Mouse (Mus musculus) megakaryocyte progenitor cell, adult 5-6 weeks (primary cell): ENCODE results near the gene Ptprb. TPM values are rescaled to one million over a fixed set of nuclear protein-coding genes. Genes with fewer than 3 reads are reported as not detected.

Experiments used
- ATAC-seq: replicated peaks from 2 replicates; pipeline ENCODE4 v1.8.0; 2016; ENCODE audit warnings: mild to moderate bottlenecking, moderate TSS enrichment, inconsistent platforms; ENCODE audit not compliant: poor library complexity
- total RNA-seq, 2 experiments: library from RNA; stranded (forward) in 1 of 2; stranded (reverse) in 1 of 2; fragments of 157-497, 149-512 nt in 1 of 2; fragments of 200-1000 nt in 1 of 2; gene quantifications; 2 replicates each; pipeline versions ENCODE4 v1.2.3 to v1.2.4; 2015 to 2017

Gene Ptprb
- total RNA-seq, 2 experiments from 2014 or later, result not detected

DNA sequence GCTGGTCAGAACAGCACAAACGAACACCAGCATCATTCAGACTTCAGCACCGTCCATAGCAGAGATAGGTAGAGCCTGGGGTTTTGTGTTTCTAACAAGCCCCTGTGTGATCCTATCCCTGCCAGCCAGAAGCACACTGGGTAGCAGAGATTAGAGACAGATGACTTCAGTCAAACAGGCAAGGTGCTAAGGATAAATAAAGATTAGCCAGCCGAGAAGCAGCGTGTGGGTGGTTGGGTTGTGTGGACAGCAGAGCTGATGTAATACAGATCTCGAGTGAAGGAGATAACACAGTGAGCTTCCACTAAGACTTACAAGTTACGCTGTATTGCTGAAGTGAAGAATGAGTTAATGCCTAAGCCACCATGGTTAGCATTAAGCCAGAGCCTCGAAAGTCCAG is 89.4 kb downstream of the Ptprb start:
- no peak for ATAC-seq

GRCm38 (mm10) chr10:116370991-116371725 is 95.8 kb downstream of the Ptprb start:
- ATAC-seq, result no peak

GRCm38 (mm10) chr10:116374111-116374510 is 98.8 kb downstream of the Ptprb start:
- ATAC-seq, result no peak

DNA sequence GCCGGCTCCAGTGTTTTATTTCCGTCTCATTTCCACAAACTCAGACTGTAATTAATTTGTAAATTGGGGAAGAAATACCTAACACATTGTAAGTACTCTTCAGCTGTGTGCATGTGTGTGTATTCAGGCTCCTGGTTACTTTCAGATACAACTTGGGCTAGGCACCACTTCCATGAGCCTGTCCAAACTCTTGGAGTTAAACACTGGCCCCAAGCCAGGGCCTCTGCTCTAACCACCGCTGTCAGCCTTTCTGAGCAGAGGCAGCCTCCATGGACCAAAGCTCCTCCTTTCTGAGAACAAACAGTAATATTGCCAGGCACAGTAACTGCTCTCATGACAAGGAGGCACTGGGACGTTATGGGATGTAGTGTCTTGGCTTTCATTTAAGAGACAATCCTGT is 101.5 kb downstream of the Ptprb start:
- ATAC-seq, result no peak

- no peak for ATAC-seq
Observed at GRCm38 (mm10) chr10:116382826-116383685, 107.7 kb downstream of the Ptprb start.

GRCm38 (mm10) chr10:116384401-116384800 is 109.1 kb downstream of the Ptprb start:
- ATAC-seq, result no peak

- ATAC-seq, result no peak
Observed at GRCm38 (mm10) chr10:116386391-116386885, 111.1 kb downstream of the Ptprb start.

DNA sequence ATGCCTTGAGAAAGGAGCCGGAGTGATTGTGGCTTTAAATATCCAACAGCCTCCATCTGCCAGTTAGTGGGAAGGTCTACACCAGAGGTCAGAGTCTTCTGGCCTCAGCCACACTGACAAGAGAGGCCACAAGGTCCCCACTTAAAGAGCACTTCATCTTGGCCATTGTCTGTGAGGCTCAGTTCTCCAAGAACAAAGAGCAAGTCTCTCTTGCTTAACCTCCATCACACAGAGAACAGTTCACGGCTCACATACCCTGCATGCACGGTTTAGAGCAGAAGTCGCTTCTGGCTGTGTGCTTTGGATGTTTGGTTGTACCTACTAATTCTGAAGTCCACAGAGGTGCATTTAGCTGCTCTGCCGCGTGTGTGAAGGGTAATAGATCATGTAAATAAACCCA is 113.5 kb downstream of the Ptprb start:
- ATAC-seq, result no peak

GRCm38 (mm10) chr10:116393790-116394475 is 118.6 kb downstream of the Ptprb start:
- ATAC-seq, result no peak

DNA sequence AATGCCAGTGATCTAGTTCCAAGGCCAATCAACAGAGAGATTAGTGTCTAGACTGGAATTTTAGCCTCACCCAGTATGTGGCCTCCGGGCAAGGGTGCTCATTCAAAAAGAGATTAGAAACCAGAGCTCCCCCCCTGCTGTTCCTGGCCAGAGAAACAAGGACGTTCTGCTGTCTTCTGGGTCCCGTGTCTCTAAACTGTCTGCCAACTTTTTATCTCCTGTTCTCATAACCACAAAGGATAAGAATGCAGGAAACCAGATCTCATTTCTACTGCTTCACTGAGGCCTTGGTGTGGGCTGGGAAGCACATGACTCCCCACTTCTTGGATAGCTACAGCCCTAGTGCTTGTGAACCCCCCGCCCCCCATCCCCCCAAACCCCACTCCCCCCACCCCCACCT is 119.3 kb downstream of the Ptprb start:
- peak; percentile 90 for ATAC-seq

GRCm38 (mm10) chr10:116396279-116396678 is 121.0 kb downstream of the Ptprb start:
- no peak for ATAC-seq

- no peak for ATAC-seq
Observed at GRCm38 (mm10) chr10:116396966-116397365, 121.6 kb downstream of the Ptprb start.

DNA sequence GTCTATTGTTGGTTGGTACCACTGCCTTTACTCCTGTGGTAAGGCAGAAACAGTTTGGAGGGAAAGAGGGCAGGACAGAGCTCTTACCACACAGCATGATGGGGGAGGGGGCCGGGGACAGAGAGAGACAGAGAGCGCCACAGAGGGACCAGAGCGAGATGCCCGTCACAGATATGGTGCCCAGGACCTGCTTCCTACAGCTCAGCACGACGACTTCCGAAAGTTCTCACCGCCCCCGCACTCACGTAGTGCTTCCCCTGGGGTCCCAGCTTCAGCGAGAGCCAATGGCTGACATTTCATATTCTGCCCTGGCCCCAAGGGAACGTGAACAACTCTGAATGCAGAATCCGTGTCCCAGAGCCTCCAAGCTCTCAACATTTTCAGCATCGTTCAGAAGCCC is 122.2 kb downstream of the Ptprb start:
- ATAC-seq, result 0 out of 2 replicates have a peak, but pooled peaks have one; percentile 21

DNA sequence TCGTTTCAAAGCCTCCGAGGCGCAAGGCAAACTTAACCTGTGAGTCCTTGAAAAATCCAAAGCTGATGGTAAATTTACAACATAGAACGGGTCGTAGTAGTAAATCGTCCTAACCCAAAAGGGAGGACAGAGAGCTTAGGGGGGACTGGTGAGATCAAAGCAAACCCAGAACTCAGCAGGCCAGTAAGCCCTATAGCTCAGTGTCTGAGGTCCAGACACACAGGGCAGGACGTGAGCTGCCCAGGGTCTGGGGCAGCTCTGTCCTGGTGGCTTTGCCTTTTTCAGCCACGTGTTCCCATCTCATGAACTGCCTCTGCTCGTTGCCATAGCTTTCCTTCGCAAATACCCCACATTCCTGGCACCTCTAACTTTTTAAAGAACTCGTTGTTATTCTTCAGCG is 122.7 kb downstream of the Ptprb start:
- no peak for ATAC-seq

GRCm38 (mm10) chr10:116402742-116403425 is 127.6 kb downstream of the Ptprb start:
- no peak for ATAC-seq

GRCm38 (mm10) chr10:116403679-116404078 is 128.4 kb downstream of the Ptprb start:
- no peak for ATAC-seq

GRCm38 (mm10) chr10:116405011-116405410 is 129.7 kb downstream of the Ptprb start:
- ATAC-seq, result no peak

DNA sequence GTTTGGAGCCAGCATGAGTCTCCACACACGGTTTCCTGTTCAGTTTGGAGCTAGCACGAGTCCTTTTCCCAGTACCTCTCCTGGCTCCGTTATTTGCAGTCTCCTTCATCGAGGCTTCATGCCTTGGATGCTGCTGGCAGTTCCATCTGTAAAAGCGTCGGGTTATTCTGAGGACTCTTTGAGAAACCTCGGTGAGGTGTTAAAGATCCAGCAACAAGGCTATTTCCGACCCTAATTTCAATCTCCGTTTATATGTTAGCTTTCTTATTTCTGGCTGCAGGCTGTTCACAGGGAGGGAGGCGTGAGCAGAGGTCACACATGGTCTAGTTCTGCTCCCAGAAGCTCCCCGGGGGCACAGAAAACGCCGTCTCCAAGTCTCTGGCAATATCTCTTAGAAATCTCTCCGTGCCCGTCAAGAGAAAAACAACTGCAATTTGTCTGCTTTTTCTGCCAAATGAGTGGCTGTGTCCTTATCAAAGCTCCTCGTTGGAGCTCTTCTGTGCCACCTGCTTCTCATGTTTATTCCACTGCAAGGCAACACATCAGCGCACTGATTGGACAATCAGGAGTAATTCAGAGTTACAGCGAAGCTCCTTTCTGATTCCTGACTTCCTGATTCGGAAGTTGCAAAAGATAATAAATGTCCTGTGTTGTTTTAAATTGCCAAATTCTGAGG is 132.5 kb downstream of the Ptprb start:
- ATAC-seq, result no peak

- ATAC-seq, result no peak
Observed at GRCm38 (mm10) chr10:116410826-116411225, 135.5 kb downstream of the Ptprb start.

GRCm38 (mm10) chr10:116416142-116416541 is 140.8 kb downstream of the Ptprb start:
- ATAC-seq, result no peak
